Mouse (Mus musculus) hindbrain, postnatal 0 days (tissue): ENCODE results near the gene Fxn. TPM values are rescaled to one million over a fixed set of nuclear protein-coding genes. Genes with fewer than 3 reads are reported as not detected.

ENCODE experiments used
- ATAC-seq: fragments of 200-750 bp; cut with Nextera tagmentation; 2 replicates; pipeline ENCODE4 v1.8.0; 2017; ENCODE audit warnings: mild to moderate bottlenecking, moderate TSS enrichment, moderate library complexity
- DNase-seq: peaks from one replicate; pipeline ENCODE4 v3.0.0-alpha.2; 2015; ENCODE audit warnings: low spot score
- H3K27ac ChIP-seq: fragments of 300-500 bp; sonication (generic); 2 replicates; pipeline ENCODE4 v1.5.1; 2014; ENCODE audit warnings: mild to moderate bottlenecking
- H3K27me3 ChIP-seq: fragments of 300-500 bp; sonication (generic); 2 replicates; pipeline ENCODE4 v1.6.1; 2014; ENCODE audit warnings: low read length, mixed read lengths; ENCODE audit not compliant: insufficient read depth
- H3K36me3 ChIP-seq: fragments of 300-500 bp; sonication (generic); 2 replicates; pipeline ENCODE4 v1.6.1; 2014; ENCODE audit warnings: low read length, mixed read lengths; ENCODE audit not compliant: insufficient read depth
- H3K4me1 ChIP-seq: fragments of 300-500 bp; sonication (generic); 2 replicates; pipeline ENCODE4 v1.6.1; 2014; ENCODE audit warnings: antibody characterized with exemption, low read length, mixed read lengths; ENCODE audit not compliant: insufficient read depth
- H3K4me2 ChIP-seq: fragments of 300-500 bp; sonication (generic); 2 replicates; pipeline ENCODE4 v1.6.1; 2014; ENCODE audit warnings: low read depth, mild to moderate bottlenecking, low read length, moderate library complexity, mixed read lengths
- H3K4me3 ChIP-seq: fragments of 300-500 bp; sonication (generic); 2 replicates; pipeline ENCODE4 v1.5.1; 2014; ENCODE audit warnings: low read length
- H3K9ac ChIP-seq: fragments of 300-500 bp; sonication (generic); replicated peaks from 2 replicates; pipeline ENCODE4 v1.6.1; 2014; ENCODE audit warnings: mild to moderate bottlenecking, low read length, moderate library complexity, mixed read lengths
- H3K9me3 ChIP-seq: fragments of 300-500 bp; sonication (generic); 2 replicates; pipeline ENCODE4 v1.6.1; 2016; ENCODE audit warnings: low read length, mixed read lengths
- CTCF ChIP-seq: IDR thresholded peaks from 2 replicates; pipeline ENCODE4 v1.5.1; 2016; ENCODE audit warnings: antibody characterized with exemption, control low read depth, low read depth
- WGBS: fragments of 180-500 bp; shearing (Covaris S2); extraction: QIAGEN DNeasy Blood & Tissue Kit; methylation state at CpG from one replicate; pipeline ENCODE4 v1.1.7; 2014; 5-methylcytosine and 5-hydroxymethylcytosine counted together
- polyA plus RNA-seq: library from polyadenylated mRNA; unstranded; fragments of >200 nt; fragmentation: Nextera tagmentation; extraction: Ambion mirVana; gene quantifications from 2 replicates; pipeline ENCODE4 v1.2.1, GENCODE M21; 2015
- total RNA-seq: library from RNA; depleted of rRNA; stranded (reverse); fragments of >200 nt; gene quantifications from 2 replicates; pipeline ENCODE4 v1.2.3, GENCODE M21; 2014; rRNA removed

Fxn gene
- total and polyA plus RNA-seq, 2 experiments from 2014 or later = 28.5 to 47.7 TPM

- H3K4me3 ChIP-seq = no peak overlapping the region
- H3K9me3 ChIP-seq = no peaks in the 10 kb centered on the region
- no peak overlapping the region for H3K27ac ChIP-seq
- DNase-seq = no peak
- no peaks in the 10 kb centered on the region for H3K27me3 ChIP-seq
- H3K4me2 ChIP-seq = no peak overlapping the region
- H3K36me3 ChIP-seq = no peaks in the 10 kb centered on the region
- ATAC-seq = no peak
- WGBS = 44% methylated on average over 2 of the region's 2 CpGs
- peak; percentile 40 for TF ChIP-seq CTCF
- no peaks in the 10 kb centered on the region for H3K4me1 ChIP-seq
- H3K9ac ChIP-seq = no peak overlapping the region
Observed at GRCm38 (mm10) chr19:24218291-24218690, 62.1 kb downstream of the Fxn start.

GRCm38 (mm10) chr19:24217851-24218250, 62.6 kb downstream of the Fxn start:
- Histone ChIP-seq H3K27ac (no peak overlapping the region), H3K27me3 (no peaks in the 10 kb centered on the region), H3K4me2 (no peak overlapping the region), H3K4me3 (no peak overlapping the region), H3K4me1 (no peaks in the 10 kb centered on the region), H3K36me3 (no peaks in the 10 kb centered on the region), H3K9ac (no peak overlapping the region), H3K9me3 (no peaks in the 10 kb centered on the region)
- DNase-seq (no peak), ATAC-seq (no peak)
- no peak for TF ChIP-seq CTCF

- no peak for DNase-seq
- no peak for TF ChIP-seq CTCF
- WGBS = 58% methylated on average over 9 of the region's 9 CpGs
Observed at GRCm38 (mm10) chr19:24216771-24217170, 63.6 kb downstream of the Fxn start.

DNA sequence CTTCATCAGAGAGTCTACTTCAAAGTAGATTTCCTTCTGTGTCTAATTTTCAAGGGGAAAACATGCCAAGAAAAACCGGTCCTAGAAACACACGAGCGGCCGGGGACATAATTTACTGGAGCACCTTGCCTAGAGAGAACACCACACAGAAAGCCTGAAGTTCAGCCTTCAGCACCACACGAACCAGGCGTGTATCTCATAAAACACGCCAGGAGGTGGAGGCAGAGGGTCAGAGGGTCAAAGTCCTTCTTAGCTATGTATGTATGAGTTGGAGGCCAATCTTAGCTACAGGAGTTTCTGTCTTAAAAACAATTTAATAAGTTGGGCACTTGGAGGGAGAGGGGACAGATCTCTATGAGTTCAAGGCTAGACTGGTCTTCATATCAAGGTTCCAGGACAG, 65.5 kb downstream of the Fxn start:
- Histone ChIP-seq H3K27me3 (no peaks in the 10 kb centered on the region), H3K9me3 (no peaks in the 10 kb centered on the region), H3K36me3 (no peaks in the 10 kb centered on the region), H3K27ac (no peak overlapping the region), H3K4me2 (no peak overlapping the region), H3K4me3 (no peak overlapping the region), H3K9ac (no peak overlapping the region), H3K4me1 (no peaks in the 10 kb centered on the region)
- 89% methylated on average over 7 of the region's 7 CpGs for WGBS
- ATAC-seq = no peak
- no peak for TF ChIP-seq CTCF
- DNase-seq = no peak

More at GRCm38 (mm10) chr19:24216771-24217170, 63.6 kb downstream of the Fxn start:
- no peak for ATAC-seq
- no peak overlapping the region for H3K27ac ChIP-seq
- no peaks in the 10 kb centered on the region for H3K9me3 ChIP-seq
- H3K36me3 ChIP-seq = no peaks in the 10 kb centered on the region
- no peaks in the 10 kb centered on the region for H3K4me1 ChIP-seq
- H3K4me3 ChIP-seq = no peak overlapping the region
- no peaks in the 10 kb centered on the region for H3K27me3 ChIP-seq
- H3K4me2 ChIP-seq = no peak overlapping the region
- no peak overlapping the region for H3K9ac ChIP-seq

GRCm38 (mm10) chr19:24213299-24213698, 67.1 kb downstream of the Fxn start:
- no peak for TF ChIP-seq CTCF
- Histone ChIP-seq H3K27me3 (no peaks in the 10 kb centered on the region), H3K4me1 (no peaks in the 10 kb centered on the region), H3K9me3 (no peaks in the 10 kb centered on the region), H3K27ac (no peak overlapping the region), H3K4me3 (no peak overlapping the region), H3K36me3 (no peaks in the 10 kb centered on the region), H3K9ac (no peak overlapping the region), H3K4me2 (no peak overlapping the region)
- WGBS = 28% methylated on average over 7 of the region's 7 CpGs
- ATAC-seq = peak; percentile 49; the same call in 1 of the 2 replicates
- DNase-seq = no peak

GRCm38 (mm10) chr19:24212552-24213249, 67.7 kb downstream of the Fxn start:
- no peak overlapping the region for H3K27ac ChIP-seq
- H3K36me3 ChIP-seq = no peaks in the 10 kb centered on the region
- ATAC-seq (no peak; the same call in 1 of the 2 replicates), DNase-seq (no peak)
- peak; percentile 11; the same call in 1 of the 2 replicates for TF ChIP-seq CTCF
- no peaks in the 10 kb centered on the region for H3K9me3 ChIP-seq
- H3K4me1 ChIP-seq = no peaks in the 10 kb centered on the region
- H3K4me3 ChIP-seq = no peak overlapping the region
- no peaks in the 10 kb centered on the region for H3K27me3 ChIP-seq
- no peak overlapping the region for H3K4me2 ChIP-seq
- 73% methylated on average over 12 of the region's 12 CpGs for WGBS
- no peak overlapping the region for H3K9ac ChIP-seq

Other genes starting within 250 kb of the Fxn start
- 12.8 and 16.9 TPM in 2 replicates for gene Fam189a2, start 249.6 kb downstream of the Fxn start, total RNA-seq
- 2.7 and 2.9 TPM in 2 replicates for gene Fam189a2, start 249.6 kb downstream of the Fxn start, polyA plus RNA-seq
- 15.8 and 20.3 TPM in 2 replicates for gene Tjp2, start 55.6 kb downstream of the Fxn start, total RNA-seq
- 13.9 and 15.0 TPM in 2 replicates for gene Tjp2, start 55.6 kb downstream of the Fxn start, polyA plus RNA-seq
- gene Fam122a, start 196.8 kb upstream of the Fxn start, total RNA-seq = 17.0 and 21.0 TPM in 2 replicates
- 58.4 and 59.0 TPM in 2 replicates for gene Fam122a, start 196.8 kb upstream of the Fxn start, polyA plus RNA-seq